Mouse (Mus musculus) kidney, adult 9 months (tissue): Measurements from ENCODE around the gene Ndufs1.

Source experiments
- DNase-seq: peaks from one replicate; pipeline ENCODE4 v3.0.0; 2022

Gene Ndufs1

DNA sequence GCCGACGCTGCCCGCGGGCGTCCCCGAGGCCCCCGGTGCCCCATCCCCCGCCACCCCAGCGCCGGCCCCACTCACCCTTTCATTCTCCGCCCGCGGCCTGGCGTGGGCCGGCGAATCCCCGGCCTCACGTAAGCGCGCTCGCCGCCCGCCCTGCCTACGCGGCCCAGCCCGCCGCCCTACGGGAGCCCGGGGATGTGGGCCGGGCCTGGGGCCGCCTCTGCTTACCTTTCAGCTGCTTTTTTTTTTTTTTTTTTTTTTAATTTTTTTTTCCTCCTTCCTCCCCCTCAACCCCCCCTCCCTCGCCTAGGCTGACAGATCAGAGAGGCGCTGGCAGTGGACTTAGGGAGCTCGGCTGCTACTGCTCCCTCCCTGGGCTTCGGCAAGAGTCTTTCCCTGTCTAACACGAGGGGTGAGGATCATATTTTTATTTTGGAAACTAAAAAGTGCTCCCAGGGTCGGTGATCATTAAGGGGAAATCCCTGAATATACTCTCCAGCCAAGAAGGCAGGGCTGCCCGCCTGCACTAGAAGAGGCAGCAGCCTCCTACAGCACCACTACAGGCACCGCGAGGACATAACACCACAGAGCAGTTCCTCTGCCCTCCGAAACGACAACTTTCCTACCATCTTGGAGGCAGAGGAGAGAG is 62.4 kb downstream of the Ndufs1 start, which contains the start of gene Ino80d:
Gene Ino80d, minus strand, starts transcription at position 532 of the 646 bp plus-strand sequence.
- peak; percentile 90 for DNase-seq

DNA sequence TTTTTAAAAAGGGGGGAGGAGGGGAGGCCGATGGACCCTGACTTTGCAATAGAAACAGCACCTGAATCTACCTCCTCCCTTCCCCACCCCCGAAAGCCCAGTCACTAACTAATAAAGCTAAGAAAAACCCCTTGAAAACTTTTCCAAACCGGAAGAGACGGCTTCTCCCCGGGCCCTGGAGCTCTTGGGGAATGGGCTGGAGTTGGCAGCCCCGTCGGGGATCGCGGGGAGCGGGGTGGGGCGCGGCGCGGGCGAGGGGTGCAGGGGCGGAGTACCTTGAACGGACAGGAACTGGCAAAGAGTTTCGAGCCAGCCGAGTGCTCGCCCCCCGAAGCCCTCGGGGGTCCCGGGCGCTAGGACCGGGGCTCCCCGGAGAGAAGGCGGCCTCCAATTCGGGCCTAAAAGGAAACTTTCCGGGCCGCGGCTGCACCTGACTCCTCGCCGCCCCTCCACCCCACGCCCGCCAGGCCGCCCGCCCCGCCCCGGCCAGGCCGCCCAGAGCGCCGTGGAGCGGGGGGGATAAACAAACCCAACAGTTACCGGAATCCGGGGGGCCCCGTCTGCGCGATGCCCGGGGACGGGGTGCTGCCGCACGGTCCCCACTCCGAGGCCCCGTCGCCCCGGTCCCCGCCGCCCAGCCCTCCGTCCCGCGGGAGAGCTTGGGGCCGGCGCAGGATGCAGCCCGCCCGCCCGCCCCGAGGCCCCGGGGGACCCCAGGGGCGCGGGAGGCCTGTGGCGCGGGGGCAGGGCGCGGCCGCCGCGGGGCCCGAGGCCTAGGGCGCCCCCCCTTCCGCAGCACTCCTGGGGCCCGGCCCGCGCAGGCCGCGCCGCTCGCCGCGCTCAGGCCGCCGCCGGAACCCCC is 63.1 kb downstream of the Ndufs1 start:
- peak; percentile 55 for DNase-seq

DNA sequence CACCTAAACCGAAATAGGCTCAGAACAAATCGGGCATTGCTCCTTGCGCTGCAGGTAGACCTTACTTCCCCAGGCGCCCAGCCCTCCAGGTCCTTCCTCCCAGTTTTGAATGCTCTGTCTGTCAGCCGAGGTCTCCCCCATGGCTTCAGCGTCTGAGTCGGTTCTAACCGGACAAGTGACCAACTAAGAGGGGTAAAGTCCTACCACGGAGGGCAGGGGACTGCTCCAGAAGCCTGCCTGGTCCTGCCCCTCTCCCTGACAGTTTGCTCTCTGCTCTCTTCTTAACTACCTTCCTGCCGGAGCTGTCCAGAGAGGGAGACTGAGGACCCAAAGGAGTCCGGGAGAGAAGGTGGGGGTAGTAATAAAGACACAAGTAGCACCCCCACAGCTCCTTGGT is 63.8 kb downstream of the Ndufs1 start:
- peak; percentile 88 for DNase-seq

DNA sequence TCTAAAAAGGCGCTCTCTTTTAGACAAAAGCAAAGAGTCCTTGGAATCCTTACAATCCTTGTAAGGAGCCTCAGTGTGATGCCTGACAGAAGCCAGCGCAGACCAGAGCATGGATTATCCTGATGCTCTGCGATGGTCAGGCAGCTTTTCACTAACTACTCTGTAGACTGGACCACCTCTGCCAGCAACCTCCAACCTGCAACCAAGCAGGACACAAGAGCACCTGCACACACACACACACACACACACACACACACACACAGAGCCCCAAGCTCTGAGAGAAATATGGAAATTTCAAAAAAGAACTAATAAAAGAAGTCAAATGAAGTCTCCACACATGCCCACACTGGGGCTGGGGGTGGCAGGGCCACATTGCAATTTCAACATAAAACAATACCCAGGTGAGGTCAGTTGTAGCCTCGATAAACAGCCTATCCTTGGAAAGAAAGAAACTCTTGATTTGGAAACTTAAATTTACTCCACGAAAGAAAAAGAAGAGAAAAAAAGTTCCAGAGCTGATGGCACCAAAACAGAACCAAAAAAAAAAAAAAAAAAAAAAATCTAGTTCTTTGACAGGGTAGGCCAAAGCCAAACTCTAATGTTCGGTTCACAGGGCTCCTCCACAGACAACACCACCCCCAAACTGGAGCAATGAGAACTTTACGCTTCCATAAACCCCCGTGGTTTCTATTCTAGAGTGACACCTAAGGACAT is 64.3 kb downstream of the Ndufs1 start:
- no peak for DNase-seq

DNA sequence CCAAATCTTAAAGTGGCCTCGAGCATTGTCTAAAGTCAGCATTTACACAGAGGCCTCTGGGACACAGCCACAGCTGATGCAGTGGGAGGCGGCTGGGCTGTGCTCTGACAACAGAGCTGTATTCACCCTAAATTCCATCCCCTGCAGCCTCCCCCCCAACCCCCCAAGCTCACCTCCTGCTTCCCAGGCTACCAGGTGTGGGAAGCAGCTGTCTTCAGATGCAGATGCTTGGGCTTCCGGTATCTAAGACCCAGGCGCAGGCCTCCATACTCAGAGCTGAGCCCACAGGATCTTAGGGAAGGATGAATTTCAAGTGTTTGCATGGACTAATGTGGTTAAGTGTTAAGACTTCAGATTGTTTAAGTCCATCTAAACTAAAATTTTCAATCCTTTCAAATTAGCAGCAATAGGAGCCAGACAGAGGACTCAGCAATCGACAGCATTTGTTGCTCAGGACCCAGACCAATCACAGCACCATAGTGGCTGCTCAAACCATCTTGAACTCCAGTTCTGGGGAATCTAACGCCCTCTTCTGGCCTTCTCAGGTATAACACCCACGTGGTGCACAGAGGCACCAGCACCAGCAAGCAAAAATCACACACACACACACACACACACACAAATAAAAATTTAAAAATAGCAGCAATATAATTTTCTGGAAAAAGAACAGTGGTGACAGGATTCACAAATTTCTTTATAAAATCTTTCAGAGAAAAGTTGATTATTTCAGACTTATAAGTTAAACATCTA is 65.9 kb downstream of the Ndufs1 start:
- DNase-seq = peak; percentile 37

- DNase-seq = no peak
Measured at GRCm38 (mm10) chr1:63107614-63108327, 68.9 kb downstream of the Ndufs1 start.

GRCm38 (mm10) chr1:63102758-63103451 is 73.7 kb downstream of the Ndufs1 start:
- no peak for DNase-seq

- DNase-seq = no peak
Measured at GRCm38 (mm10) chr1:63100196-63100595, 76.4 kb downstream of the Ndufs1 start.

GRCm38 (mm10) chr1:63098831-63099230 is 77.8 kb downstream of the Ndufs1 start:
- no peak for DNase-seq

GRCm38 (mm10) chr1:63096071-63096470 is 80.6 kb downstream of the Ndufs1 start:
- DNase-seq = no peak
